Mouse (Mus musculus) embryonic fibroblast, embryonic 13.5 days (primary cell): ENCODE data around the gene Crmp1.

ENCODE experiments used
- CTCF ChIP-seq: IDR thresholded peaks from 2 replicates; pipeline ENCODE4 v1.5.1; 2011; ENCODE audit warnings: mild to moderate bottlenecking, control low read depth, low read length, moderate library complexity, borderline replicate concordance; ENCODE audit not compliant: insufficient read depth
- POLR2A ChIP-seq: IDR thresholded peaks from 2 replicates; pipeline ENCODE4 v1.6.1; 2011; ENCODE audit warnings: low read depth, mild to moderate bottlenecking, control low read depth, low read length, moderate library complexity

- no peak for TF ChIP-seq CTCF
- no peak for TF ChIP-seq POLR2A
Measured at GRCm38 (mm10) chr5:37330449-37331132, 88.9 kb downstream of the Crmp1 start.
